Mouse (Mus musculus) left cerebral cortex, adult 11 months (tissue): ENCODE data around the gene Eid2b.

Experiments
- DNase-seq: peaks from one replicate; pipeline ENCODE4 v3.0.0; 2022; ENCODE audit warnings: low spot score

Eid2b gene

DNA sequence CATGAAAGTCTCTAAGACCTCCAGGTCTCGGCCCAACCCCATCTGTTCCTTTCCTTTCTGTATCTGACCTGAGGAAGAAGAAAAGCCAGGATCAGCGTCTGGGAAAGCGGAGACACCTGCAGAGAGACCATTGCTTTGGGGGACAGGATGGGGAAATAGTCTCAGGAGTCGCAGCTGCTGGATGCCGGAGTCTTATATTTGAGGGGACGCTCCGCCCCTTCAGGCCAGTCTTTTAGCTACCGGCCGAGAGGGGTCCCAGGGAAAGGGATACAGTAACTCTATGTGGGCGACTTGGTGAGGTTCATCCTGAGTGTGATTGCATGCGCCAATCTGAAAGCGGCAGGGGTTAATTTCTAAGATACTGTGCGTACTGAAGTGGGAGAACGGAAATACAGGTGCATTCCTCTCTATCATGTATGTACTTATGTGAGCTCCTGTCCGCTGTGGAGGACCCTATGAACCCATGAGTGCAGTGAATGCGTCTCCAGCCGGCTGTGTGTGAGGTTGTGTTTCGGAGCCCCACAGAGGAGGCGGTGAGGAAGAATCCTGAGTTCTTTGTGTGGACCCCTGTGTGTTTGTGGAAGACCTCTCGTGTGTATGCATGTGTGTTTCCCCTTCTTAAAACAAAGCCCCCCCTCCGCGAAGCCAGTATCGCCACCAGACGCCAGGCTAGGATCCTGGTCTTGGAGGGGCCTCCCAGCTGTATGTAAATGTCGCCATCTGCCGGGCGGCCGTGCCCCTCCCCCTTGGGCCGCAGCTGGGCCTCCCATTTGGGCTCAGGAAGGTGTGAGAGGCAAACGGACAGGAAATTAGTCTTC lies 24.3 kb downstream of the Eid2b start, which contains the start of gene Dll3:
Dll3 (minus strand) TSS at position 623 of the 818 bp plus-strand sequence.
- no peak for DNase-seq

DNA sequence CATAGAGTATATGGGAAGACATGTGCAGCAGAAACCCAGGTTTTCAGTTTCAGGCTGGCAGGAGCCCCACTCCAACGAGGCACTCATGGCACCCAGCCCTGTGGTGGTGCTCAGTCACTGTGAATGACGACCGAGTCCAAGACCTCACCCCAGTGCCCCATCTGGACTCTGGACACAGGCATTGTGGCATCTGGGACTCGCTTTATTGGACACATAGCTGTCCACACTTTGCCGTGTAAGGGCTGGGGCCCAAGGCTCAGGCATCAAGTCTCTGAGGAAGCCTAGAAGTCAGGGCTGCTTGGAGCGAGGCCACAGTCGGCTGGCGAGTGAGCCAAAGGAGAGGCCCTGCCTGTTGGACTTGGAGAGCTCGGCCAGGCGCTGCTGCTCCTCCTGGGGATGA lies 28.1 kb downstream of the Eid2b start:
- DNase-seq = no peak

DNA sequence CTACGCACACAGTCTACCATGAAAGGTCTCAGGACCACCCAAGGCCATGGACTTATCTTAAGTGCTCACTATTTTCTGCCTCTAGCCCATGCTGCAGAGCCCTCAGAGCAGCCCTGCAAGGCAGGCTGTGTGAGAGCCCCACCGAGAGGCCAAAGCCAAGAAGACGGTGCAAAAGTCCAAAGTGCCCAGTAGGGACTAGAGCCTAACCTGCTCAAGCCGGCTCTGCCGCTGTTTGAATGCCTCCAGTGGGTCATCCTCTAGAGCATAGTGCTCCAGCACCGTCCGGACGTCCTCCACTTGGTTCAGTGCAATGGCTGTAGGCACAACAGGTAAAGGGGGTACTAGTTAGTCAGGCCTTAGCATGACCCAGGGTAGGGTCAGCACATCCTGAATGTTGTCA lies 28.7 kb downstream of the Eid2b start:
- no peak for DNase-seq

DNA sequence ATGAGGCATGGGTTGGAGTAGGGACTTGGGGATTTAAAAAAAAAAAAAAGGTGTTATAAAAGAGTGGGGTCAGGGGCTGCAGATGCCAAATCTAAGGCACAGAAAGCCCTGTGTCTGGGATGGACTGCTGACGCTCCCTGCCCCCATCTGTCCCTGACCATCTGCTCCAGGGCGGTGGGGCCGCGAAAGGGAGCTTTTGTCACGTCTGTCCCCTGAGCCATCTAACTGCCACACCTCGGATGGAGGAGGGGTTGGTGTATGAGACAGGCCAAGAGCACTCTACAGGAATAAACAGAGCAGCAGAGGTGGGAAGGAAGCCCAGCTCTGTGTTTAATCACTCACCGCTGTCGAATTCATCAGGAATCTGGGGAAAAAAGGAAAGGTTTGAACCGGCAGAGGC lies 32.2 kb downstream of the Eid2b start:
- no peak for DNase-seq

DNA sequence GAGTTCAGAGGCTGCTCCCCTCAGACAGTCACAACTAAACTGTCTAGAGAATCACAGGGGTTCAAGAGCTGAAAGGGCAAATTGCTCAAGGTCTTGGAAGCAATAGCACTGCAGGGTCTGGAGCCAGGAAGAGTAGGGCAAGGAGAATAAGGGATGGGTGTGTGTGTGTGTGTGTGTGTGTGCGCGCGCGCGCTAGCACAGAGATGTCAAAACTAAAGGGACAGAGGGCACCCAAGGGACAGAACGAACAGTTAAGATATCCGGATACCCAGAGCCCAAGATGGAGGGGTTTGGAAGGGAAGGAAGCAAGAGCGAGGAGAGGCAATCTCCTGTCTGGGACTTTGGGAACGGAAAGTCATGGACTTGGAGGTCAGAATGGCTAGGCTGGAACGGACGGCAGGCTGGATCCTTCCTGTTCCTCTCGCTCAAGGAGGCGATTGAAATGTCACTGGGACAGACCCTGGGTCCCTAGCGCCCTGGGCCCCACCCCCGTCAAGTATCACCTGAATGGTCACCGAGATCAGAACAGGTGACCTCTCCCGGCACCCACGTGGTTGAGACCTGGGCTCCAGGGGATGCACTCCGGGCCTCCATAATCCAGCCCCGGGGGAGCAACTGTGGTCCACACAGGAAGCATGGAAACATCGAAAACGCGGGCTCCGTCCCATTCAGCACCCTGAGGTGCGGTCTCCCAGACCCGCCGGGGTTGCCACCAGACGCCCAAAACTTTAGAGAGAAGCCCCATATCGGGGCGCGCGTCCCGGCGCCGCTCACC lies 33.8 kb downstream of the Eid2b start:
- peak; percentile 31 for DNase-seq

DNA sequence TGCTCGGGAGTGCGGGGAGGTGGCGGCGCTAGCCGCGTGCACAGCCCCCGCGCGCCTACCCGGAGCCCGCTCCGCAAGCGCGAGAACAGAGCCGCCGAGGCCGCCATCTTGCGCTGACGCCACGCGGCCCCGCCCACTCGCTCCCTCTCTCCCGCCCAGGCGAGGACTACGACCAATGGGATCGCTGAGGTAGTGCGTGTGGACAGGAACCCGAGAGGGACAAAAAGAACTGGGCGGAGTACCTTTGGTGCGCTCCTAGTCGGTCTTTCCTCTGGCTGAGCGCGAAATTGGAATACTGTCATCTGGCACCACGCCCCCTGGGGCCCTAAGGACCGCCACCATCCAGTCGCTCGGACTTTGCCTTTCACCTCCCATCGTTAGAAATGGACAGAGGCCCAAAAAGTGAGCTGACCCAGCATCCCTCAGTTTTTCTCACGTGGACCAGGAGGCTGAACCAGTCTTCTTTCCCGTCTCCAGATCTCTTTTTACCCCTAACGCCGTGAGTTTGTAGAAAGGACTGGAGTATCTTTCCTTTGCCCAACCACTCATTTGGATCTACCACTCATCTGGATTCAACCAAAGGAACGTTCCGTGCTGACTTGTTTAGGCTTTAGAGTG lies 34.5 kb downstream of the Eid2b start, which contains the start of gene Timm50:
Timm50 (minus strand) TSS at position 147 of the 618 bp plus-strand sequence.
- peak; percentile 96 for DNase-seq

DNA sequence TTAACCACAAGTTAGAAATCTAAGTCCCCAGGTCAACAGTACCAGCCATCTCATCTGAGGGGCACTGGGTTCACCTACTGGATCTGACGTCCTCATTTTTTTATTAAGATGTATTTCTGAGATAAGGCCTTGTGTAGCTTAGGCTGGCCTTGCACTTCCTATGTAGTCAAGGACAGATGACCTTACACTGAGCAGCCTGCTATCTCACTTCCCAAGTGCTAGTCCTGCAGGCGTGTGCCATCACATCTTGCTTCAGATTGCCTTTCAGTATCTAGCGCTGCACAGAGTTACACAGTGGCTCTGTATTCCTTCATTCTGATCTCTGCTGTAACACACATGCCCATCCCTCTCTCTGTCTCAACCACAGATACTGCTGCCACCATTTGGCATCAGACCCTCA lies 40.5 kb downstream of the Eid2b start:
- no peak for DNase-seq

DNA sequence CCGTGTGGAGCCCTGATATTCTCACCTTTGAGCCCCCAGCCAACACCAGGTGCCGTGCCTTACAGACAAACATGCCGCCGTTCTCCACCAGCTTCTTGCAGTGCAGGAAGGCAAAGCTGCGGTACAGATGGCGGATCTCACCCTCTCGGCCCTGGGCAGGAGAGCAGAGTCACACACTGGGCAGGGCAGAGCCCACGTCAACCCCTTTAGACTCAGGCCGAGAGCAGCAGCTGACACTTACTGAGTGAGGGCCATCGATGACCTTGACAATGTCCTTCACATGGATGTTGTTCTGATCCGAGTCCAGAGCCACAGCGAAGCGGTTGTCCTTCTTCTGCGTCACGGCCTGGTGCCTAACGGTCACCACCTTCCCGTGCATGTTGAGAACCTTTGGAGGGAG lies 41.2 kb downstream of the Eid2b start:
- no peak for DNase-seq

DNA sequence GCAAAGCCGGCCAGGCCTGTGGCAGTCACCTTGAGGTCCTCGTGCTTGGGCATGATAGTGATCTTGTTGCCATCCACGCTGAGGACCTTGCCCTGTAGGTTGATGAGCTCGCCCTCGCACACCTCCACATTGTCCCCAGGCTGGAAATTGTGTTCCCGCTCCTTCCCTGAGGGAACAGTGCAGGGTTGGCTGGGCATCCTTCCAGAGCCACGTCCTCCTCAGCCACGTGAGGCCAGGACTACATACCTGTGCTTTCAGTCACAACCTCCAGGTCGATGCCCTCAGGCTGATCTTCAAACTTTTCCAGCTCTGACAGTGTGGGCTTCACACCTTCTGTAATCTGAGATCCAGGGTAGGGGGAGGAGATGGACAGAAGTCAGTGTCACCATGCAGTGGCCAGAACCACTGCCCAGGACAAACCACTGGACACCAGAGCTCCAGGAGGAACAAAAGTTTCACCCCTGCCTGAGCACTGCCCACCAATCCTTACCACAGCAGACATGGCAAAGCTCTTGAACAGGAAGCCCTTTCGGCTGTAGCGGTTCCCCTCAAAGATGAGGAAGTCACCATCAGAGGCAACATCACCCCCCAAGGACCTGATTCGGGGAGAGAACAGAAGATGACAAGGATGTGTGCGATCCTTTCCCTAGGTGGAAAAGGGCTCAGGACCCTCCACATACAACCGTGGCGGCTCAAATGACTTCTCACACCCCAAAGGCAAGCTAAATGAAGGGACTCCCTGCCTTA lies 44.6 kb downstream of the Eid2b start:
- DNase-seq = no peak

DNA sequence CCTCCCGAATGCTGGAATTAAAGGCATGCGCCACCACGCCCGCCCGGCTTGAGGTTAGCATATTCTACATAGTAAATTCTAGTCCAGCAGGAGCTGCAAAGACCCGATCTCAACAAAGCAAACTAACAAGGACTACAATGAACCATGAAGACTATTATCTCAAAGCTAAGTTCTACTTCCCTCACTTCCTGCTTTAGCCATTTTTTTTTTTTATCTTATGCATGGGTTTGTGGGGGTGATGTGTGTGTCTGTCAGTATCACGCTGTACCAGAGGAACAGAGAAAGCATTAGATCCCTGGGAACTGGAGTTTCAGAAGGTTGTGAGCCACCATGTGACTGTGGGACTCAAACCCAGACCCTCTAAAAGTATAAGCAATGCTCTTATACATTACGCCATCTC lies 47.8 kb downstream of the Eid2b start:
- no peak for DNase-seq

DNA sequence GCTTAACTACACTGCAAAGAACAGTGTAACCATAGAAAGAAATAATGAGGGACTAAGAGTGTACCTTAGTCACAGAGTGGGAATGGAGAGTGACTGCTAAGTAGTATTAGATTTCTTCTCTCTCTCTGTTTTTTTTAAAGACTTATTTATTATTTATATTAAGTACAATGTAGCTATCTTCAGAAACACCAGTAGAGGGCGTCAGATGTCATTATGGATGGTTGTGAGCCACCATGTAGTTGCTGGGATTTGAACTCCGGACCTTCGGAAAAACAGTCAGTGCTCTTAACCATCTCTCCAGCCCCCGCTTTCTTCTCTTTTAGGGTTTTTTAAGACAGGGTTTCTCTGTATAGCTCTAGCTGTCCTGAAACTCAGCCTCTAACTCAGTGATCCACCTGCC lies 48.9 kb downstream of the Eid2b start:
- no peak for DNase-seq

DNA sequence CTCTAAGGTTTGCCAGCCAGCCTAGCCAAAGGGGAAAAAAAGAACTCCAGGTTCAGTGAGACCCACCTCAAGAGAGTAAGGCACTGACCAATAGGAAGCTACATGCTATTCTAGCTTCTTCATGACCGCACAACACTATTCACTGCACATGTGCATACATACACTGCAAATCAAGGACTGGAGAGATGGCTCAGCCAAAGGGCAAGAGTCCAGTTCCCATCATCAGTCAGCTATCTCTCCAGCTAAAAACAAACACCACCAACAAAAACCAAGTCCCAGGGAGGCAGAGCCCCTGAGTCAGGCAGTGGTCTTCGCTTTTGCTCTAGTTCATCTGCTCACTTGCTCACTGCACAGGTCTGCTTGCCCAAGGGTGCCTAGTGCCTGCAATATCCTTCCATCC lies 50.7 kb downstream of the Eid2b start:
- DNase-seq = no peak
